Mouse (Mus musculus) olfactory bulb, adult 2 months (tissue): ENCODE data around the gene Lrfn1.

Source experiments
- CTCF ChIP-seq: fragments of 200-500 bp; IDR thresholded peaks from 2 replicates; pipeline ENCODE4 v1.5.1; 2012; ENCODE audit warnings: low read depth, mild to moderate bottlenecking, low read length, moderate library complexity; ENCODE audit not compliant: insufficient read depth
- POLR2A ChIP-seq: fragments of 200-500 bp; IDR thresholded peaks from 2 replicates; pipeline ENCODE4 v1.6.1; 2012; ENCODE audit warnings: mild to moderate bottlenecking, low read depth, low read length, moderate library complexity; ENCODE audit not compliant: insufficient read depth

GRCm38 (mm10) chr7:28419416-28419815 is 32.4 kb upstream of the Lrfn1 start:
- TF ChIP-seq CTCF: no peak
- TF ChIP-seq POLR2A: no peak
